Mouse (Mus musculus): ENCODE data around the gene Kcnf1.

Kcnf1 gene

DNA sequence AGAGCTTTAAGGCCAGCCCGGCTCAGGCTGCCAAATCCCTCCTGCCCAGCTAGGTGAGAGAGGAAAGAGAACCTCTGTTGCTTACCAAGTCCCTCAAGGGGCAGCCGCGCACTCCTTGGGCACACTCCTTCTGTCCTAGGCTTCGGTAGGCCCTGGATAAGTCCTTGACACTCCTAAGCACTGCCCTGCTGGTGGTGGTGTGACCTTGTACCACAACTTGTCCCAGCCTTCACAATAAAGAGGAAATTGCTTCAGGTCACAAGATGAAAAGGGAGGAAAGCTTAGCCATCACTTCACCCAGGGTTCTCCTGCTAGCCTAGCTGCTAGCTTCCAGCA lies at the start of gene Kcnf1:
TSS of gene Kcnf1 (minus strand) at position 132 of the 336 bp plus-strand sequence.
- DNase-seq (ENCODE audit: low read depth, low spot score): peak; percentile 61

DNA sequence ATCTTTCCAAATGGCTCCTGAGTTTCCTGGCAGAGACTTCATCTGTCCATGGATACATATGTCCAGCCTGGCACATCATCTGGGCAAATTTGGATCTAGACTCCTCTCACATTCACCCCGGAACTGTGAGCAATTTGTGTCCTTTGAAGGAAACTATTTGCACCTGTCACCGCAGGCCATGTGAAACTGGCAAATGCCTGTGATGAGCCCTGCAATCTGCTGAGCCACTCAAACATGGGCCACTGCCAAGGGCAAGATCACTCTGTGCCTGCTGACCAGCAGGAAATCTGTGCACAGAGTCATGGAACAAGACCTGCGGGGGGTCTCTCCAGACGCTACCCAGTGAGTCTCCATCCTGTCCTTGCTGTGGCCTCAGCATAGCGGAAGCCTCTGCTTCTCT lies 48.3 kb upstream of the Kcnf1 start:
- no peak for DNase-seq (ENCODE audit: low read depth, low spot score)

DNA sequence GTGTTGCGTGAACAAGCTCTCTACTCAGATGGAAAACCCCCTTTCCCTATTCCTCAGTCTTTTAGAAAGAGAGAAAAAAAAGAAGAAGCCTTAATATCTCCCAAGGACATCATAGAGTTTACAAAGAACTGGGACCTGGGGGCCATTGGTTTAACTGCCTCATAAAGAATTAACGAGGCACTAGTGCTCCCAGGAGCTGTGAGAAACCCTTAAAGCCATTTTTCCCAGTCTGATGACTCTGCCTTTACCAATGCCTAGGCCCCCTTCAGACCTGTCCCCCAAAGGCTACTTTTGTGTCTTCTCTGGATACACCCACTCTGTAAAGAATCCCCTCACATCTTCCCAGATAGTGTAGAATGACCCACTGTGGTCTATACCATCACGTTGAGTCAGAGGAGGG lies 46.4 kb upstream of the Kcnf1 start:
- DNase-seq (ENCODE audit: low read depth, low spot score): no peak

DNA sequence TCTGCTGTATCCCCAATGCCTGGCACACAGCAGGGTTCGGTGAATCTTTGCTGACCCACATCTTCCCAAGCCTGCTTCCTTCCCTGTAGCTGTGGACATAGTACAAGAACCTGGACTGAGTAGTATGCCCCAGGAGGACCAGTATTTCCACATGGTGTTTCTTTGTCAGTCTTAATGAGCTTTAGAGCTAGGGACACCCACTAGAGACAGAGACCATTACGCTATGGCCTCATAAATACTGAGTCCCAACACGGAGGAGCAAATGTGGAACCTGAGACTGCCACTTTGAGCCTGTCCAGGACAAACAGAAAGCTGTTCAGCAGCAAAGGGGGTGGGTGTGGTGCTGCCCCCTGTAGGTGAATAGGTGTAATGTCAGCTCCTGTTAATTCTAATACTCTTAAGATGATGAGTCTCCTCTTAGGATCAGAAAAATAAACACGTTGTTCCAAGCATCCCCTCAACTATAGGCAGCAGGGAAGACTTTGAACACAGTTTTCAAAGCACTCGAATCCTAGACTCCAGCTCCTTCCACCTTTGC lies 45.3 kb upstream of the Kcnf1 start:
- DNase-seq (ENCODE audit: low read depth, low spot score): peak; percentile 43

DNA sequence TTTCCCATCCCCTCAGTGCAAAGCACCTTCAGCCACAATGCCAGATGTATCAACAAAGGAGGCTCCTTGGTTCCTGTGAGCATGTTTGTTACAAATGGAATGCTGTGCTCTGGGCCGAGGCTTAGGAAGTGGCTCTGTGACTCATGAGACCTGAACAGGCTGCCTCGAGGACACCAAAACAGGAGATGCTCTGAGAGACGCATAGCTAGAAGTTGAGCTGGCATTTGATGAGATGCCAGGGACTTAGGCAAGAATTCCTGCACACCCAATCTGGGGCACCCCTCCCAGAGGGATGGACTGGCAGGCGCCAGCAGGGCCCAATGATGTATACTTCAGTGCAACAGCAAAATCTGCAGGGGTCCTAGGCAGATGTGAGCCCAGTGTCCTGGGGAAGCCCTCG lies 43.9 kb upstream of the Kcnf1 start:
- DNase-seq (ENCODE audit: low read depth, low spot score): no peak

DNA sequence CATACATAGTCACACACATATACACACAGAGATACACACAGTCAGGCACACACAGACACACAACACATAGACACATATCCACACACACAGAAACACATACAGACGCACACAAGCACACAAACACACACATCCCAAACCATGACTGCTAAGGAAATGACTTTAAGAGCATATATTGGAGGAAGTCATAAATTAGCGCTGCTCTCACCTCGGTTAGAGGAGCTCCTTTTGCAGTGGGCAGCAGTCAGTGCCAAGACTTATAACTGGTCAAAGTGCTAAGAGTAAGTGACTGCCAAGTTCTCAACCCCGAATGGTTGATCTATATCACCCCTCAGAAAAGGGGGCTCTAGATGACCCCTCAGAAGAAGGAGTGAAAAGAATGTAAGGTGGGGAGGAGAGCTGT lies 42.4 kb upstream of the Kcnf1 start:
- DNase-seq (ENCODE audit: low read depth, low spot score): no peak

DNA sequence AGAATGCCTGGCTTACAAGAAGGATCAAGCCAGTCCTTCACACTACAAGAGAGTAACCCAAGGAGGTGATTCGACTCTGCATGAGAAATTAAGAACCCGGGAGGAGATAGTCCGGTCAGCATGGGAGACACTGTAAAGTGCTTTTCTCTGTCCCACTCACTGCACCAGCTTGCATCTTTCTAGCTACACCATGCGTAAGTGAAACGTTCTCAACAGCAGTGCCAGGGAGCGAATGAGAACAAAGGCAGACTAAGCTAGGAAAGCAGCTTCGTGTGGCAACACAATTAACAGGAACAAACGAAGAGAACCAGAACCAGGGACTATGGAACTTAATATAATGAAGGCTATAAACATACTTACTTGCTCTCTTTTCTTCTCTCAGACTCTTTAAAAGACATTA lies 41.7 kb upstream of the Kcnf1 start:
- no peak for DNase-seq (ENCODE audit: low read depth, low spot score)

DNA sequence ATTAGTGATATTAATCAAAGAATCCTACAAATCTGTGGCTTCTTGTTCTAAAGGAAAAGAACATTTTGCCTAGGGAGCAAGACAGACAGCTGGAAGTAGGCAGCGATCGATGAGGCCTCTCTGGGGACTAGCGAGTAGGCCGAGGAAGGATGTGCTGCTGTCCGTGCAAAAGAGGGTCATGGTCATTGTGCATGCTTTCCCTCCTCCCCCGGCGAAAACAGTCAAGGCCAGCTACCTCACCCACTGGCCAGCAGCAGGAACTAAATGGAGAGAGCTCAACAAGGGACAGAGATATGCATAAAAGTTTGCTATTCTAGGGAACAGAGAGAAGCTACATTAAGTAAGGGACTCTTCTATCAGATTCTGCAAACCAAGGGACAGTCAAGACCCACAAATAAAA lies 39.1 kb upstream of the Kcnf1 start:
- DNase-seq (ENCODE audit: low read depth, low spot score): no peak

DNA sequence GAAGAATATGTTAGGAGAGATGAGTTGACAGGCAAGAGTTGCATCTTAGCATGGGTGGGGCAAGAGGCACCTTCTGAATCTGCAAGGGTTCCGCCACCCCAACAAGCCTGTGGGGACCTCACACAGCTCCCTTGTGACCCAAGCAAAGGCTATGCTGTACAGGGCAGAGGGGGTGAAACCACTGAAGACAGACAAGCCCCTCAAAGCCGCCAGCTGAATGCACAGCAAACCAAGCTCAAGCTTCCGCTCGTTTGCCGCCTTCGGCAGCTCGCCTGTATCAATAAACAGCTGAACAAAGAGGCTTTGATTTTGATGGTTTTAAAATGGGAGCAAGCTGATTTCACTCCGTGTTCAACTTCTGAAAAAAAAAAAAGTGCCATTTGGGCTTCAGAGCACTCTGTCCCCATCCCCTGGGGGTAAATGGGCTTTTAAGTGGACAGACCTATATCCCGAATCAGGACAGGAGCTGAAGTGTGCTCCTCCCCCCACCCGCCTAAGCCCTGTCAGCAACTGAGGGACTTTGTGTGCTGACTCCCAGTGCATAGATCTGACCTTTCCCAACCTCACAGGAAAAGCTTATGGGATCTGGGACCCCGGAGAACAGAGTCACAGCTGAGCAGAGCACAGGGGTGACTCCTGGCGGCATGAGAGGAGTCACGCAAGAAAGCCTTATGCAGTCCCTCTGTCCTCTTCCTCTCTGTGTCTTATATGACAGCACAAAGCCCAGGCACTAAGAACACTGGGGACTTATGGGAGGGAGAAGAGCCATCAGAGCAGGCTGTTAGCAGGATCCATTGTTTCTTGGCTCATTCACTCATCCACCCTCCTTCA lies 26.0 kb upstream of the Kcnf1 start:
- peak; percentile 27 for DNase-seq (ENCODE audit: low read depth, low spot score)

DNA sequence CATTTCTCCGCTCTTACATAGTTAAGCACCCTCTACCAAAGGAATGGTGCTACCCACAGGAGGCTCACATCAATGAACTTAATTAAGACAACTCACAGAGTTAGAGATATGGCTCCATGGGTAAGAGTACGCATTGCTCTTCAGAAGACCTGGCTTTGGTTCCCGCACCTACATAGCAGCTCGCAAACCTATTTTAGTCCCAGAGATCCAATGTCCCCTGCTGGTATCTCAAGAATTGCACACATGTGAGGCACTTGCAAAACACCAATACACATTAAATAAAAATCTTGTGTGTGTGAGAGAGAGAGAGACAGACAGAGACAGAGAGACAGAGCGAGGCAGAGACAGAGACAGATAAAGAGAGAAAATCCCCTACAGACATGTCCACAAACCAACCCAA lies 21.9 kb upstream of the Kcnf1 start:
- peak; percentile 73 for DNase-seq (ENCODE audit: low read depth, low spot score)

DNA sequence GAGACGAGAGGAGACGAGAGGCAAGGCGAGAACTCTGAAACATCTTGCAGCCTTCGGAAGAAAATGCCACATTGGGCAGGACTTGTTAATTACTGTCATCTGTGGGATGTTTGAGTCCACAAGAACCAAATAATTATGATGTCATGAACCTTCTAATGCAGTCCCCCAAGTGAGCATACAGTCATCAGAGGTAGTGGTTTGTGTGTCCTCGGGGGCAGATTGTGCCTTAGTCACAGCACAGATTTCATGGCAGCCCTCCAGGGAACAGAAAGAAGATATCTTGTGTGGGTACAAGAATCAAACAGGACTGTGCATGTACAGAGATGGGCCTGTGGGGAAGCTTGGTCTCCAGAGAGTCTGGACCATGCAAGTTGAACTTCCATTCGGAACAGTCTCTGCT lies 17.5 kb upstream of the Kcnf1 start:
- no peak for DNase-seq (ENCODE audit: low read depth, low spot score)

DNA sequence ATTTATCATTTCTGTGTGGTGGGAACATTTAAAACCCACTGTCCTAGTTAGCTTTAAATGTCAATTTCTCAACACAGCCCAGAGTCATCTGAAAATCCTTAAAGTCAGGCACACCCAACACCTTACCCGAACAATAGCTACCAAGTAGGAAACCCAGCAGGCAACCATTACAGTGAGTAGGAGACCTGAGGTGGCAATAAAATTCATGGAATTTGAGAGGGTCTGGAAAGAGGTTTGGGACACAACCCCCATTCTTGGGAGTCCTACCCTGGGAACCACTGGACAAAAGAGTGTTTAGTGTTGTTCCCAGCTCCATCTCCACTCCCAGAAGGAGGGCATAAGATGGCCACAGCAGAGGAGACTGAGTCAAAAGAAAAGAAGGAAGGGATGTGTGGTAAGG lies 16.6 kb upstream of the Kcnf1 start:
- peak; percentile 98 for DNase-seq (ENCODE audit: low read depth, low spot score)

DNA sequence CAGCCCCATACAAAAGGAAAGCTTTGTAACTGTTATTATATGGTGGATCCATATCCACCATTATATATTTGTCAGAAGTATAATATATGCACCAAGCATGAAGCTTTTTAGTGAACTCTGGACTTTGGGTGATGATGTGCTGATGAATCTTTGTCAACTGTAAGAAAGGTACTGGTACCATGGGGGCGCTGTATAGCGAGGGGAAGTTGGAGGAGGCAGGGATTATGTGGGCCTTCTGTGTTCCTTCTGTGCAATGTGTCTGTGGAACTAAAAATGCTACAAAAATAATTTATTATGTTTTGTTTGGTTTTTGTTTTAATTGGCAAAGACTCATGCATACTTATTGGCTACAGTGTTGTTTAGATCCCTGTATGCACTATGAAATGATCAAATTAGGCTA lies 16.2 kb upstream of the Kcnf1 start:
- DNase-seq (ENCODE audit: low read depth, low spot score): peak; percentile 26

DNA sequence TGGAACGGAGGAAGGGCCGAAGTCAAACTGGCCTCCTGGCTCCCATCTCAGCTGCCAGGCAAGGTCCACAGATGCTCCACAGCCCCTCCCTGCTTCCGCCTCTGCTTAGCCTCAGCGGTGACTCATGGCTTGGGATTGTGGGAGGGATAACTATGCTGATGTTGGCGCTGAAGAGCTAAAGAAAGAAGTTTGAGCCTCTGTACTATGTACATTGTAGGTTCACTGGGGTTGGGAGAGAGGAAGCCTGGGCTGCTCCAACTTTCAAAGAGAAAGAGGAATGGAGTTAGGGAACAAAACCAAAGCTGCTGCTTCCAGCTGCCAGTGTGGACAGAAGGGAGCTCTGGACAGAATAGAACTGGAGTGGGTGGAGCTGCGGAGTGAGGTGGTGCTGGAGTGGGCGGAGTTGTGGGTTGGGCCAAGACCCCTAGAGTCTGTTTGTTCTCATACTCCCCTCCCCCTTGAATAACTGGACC lies 7.7 kb upstream of the Kcnf1 start:
- no peak for DNase-seq (ENCODE audit: low read depth, low spot score)

DNA sequence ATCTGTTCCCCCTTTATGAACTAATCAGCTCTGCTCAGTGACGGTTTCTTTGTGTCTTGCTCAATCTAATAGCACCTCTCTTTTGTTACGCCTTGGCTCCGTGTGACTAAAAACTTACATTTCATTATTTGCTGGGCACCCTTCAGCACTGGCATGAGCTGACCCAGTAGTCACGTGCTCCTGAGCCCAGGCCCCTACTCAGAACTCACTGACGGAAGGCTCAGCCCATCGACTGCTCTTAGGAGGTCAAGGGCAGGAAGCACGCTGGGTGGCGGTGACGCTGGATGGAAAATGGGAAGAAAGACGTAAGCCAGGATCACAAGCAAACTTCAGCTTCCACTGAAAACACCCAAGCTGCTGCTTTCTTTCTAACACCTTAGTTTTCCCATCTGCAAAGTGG lies 7.1 kb upstream of the Kcnf1 start:
- no peak for DNase-seq (ENCODE audit: low read depth, low spot score)

DNA sequence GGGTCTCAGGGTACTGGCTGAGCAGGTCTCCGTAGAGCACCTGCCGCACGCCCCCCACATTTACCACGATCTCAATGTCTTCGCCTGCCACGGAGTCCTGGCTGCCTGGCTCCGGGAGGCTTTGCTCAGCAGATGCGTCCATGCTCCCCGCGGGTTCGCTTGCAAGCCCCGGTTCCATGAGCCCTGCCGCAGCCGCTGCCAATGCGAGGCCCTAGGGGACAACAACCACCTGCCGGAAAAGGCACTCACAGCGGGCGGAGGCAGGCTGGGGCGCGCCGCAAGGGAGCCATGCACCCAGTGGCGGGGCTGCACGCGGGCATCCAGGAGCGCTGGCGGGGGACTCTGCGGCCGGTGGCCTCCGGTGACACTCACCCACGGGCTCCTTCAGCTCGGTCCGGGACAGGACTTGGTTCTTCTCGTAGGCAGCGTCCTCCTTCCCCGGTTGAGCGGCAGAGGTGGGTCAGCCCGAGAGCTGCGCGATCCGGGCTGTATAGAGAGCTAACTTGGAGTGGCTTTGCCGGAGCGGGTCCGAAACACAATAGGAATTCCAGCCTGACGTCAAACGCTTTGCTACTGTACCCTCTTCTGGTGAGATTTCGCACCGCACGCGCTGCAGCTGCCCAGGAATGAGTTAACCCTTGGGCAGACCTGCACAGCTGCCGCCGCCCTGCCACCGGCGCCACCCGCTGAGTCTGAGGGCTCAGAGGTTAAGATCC lies 489 bp downstream of the Kcnf1 start:
- DNase-seq (ENCODE audit: low read depth, low spot score): peak; percentile 89

DNA sequence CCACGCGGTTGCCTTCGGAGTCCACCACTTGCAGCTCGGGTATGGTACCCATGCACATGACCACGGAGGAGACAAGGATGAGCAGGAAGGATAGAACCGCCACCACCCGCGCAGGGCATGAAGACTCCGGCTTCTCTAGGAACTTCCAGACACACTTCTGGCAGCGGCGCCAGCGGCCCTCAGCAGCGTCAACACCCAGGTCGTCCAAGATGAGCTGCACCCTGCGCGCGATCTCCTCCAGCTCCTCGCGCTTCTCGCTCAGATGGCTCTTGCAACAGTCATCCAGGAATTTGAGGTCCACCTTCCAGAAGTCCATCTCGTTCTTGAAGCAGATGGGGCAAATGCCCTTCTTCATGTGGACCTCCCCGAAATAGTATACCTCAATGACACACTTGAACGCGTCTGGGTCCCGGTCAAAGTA lies 1.1 kb downstream of the Kcnf1 start:
- peak; percentile 52 for DNase-seq (ENCODE audit: low read depth, low spot score)

DNA sequence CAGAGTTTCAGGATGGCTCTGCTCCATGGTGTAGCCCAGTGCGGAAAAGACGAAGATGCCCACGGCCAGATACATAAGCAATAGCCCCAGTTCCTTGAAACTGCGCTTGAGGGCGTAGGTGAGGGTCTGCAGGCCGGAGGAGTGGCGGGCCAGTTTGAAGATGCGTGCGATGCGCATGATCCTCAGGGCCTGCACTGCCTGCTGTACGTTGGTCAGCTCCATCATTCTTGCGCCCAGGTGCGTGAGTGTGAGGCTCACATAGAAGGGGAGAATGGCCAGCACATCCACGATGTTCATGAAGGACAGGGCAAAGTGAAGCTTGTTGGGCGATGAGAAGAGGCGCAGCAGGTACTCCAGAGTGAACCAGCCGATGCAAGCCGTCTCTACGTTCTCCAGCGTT lies 1.6 kb downstream of the Kcnf1 start:
- no peak for DNase-seq (ENCODE audit: low read depth, low spot score)

DNA sequence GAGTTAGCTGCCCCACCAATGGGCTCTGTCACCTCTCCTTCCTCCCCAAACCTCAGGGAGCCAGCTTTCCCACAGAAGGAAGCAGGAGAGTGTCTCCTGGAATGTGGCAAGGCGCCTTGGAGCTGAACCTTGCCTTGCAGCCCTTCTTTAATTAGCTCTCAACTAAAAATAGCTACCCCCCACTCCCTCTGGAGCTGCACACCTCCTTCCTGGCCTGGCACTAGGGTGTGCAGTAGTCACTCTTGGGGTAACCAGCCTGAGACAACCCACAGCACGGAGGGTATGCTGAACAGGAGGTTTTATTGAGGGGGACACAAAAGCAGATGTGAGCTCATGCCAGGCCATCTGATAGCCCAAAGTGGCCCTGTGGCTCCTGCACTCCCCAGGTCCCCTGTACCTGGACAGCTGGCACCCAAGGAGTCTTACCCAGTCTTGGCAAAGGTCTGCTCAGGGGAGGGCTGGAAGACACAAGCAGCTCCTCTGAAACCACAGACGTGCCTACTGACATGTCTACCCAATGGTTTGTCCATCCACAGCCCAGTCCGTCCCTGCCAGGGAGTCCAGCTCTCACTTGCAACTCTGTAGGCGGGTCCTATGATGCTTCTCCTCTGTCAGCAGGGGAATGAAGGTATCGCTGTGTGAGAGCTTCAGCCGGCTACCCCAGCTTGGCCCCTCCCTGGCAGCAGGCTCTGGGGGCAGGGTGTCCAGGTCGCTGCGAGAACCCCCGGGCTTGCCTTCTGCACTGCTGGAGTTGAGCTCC lies 2.4 kb downstream of the Kcnf1 start:
- no peak for DNase-seq (ENCODE audit: low read depth, low spot score)

DNA sequence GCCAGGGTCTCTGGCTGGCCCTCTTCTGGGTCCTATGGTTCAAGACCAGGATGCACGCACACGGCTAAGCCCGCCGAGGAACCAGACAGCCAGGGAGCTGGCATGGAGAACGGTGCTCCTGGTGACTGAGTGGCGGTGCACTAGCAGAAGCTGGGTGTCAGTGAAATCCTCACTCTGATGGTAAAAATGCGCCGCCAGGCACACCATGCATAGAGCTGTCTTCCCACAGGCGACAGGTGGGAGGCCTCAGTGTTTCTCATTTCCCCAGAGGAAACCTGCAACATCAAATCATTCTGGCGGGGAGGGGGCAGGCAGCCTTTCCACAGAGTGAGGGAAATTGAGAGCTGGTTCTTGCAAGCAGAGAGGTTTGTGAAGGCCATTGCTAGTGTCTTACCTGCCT lies 6.3 kb downstream of the Kcnf1 start:
- DNase-seq (ENCODE audit: low read depth, low spot score): no peak

DNA sequence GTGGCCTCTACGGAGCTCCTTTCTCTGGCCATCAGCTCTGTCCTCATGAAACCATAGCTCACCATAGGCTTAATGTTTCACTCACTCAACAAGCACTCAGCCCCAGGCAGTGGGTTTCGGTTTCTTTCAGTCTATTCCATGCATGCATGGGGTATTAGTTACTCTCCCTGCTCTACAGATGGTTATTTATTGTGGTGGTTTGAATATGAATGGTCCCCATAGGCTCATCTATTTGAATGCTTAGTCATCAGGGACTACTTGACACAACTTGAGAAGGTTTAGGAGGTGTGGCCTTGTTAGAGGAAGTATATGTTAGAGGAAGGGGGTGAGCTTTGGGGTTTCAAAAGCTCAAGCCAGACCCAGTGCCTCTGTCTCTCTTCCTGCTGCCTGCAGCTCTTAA lies 10.6 kb downstream of the Kcnf1 start:
- DNase-seq (ENCODE audit: low read depth, low spot score): peak; percentile 79

DNA sequence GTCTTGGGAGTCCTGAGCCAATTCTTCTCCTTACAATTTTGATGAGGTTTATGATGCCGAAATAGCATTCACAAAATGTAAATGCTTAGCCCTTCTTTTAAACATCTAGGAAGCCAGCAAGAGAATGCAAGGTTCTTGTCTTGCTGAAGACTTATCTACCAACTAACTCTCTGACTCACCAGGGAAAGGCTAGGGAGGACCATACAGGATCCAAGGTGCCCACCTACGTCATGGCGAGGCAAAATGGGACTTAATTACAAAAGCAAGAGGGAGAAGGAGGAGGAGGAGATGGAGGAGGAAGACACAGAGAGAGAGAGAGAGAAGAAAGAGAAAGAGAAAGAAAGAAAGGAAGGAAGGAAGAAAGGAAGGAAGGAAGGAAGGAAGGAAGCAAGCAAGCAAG lies 12.7 kb downstream of the Kcnf1 start:
- no peak for DNase-seq (ENCODE audit: low read depth, low spot score)
